Mouse (Mus musculus) stomach, postnatal 0 days (tissue): Measurements from ENCODE around the gene Wwox.

Source experiments
- CTCF ChIP-seq: IDR thresholded peaks from 2 replicates; pipeline ENCODE4 v1.5.1; 2016; ENCODE audit warnings: antibody characterized with exemption, low read depth, mild to moderate bottlenecking, moderate library complexity
- EP300 ChIP-seq: optimal IDR thresholded peaks from 2 replicates; pipeline ENCODE3; 2016; ENCODE audit warnings: antibody characterized with exemption

GRCm38 (mm10) chr8:115081302-115082207, 642.1 kb downstream of the Wwox start:
- TF ChIP-seq CTCF (no peak), EP300 (no peak)
